Mouse (Mus musculus) common myeloid progenitor, adult 5-6 weeks (primary cell): ENCODE data around the gene Fam240a. TPM values are rescaled to one million over a fixed set of nuclear protein-coding genes. Genes with fewer than 3 reads are reported as not detected.

Experiments used
- ATAC-seq: replicated peaks from 2 replicates; pipeline ENCODE4 v1.8.0; 2016; ENCODE audit warnings: low read depth, mild to moderate bottlenecking, moderate TSS enrichment, inconsistent platforms; ENCODE audit not compliant: poor library complexity, severe bottlenecking
- total RNA-seq: library from RNA; stranded (forward); fragments of 200-1000, 187-1606 nt; gene quantifications from 2 replicates; pipeline ENCODE4 v1.2.3, GENCODE M21; 2017

The Fam240a gene
- total RNA-seq, 1 experiment from 2014 or later = not detected

DNA sequence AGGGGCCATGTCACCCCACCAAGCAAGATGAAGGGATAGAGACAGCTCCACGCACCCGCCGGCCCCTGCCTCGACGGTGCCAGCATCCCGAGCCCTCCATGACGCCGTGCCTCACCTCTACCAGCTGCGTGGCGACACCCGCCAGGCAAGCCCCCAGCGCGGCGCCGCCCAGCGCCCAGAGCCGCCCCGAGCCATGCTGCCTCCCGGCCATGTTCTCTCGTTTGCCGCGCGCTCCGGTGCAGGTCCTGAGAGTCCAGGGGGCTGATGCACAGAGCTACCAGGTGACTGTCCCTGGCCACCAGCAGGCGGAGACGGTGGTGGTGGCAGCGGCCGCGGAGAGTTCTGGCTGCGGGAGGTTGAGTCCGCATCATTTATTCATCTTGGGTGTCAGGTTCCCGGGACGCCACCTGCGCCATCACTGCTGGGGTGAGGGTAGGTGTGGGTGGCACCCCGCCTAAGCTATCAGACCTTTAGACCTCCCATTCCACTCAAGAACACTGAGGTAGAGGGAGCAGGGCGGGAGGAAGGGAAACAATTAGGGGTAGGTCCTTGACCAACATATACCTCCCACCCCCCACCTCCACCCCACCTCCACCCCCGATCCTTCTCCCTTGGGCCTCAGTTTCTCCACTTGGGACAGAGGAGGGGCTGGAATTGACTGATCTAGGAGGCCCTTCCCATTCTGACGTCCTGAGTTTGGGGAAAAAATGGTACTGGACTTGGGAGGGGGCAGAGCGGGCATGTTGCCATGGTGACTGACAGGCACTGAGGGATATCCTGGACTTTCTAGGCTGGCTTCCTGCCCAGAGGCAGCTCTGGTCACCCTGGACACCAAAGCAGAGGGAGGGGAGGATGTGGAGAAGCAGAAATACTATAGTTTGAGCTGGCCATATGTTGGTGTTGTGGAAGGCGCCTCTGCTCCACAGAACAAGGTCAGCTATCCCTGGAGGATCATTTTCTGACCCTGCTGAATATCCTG lies 42.7 kb downstream of the Fam240a start:
- no peak for ATAC-seq

DNA sequence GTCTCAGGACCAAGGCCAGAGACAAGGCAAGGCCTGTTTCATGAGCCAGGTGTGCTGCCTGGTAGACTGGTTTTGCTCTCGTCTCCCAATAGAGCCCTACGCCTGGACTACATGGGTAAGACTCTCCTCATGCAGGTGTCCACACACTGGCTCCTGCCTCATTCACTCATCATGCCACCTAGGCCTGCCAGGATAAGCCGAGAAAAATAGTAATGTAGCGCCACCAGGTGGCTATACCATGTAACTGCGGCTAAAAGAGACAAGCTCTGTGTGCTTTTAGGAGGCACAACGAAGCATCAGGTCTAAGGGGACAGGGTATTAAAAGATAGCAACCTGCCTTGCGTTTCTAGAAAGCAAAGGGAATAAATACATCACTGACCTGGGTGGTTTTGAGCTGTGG lies 45.6 kb downstream of the Fam240a start:
- peak; percentile 78 for ATAC-seq

Other genes with a start within 250 kb of the Fam240a start
- not detected in 2 replicates for gene Myl3, start 175.0 kb downstream of the Fam240a start, total RNA-seq
- gene Pth1r, start 169.7 kb downstream of the Fam240a start, total RNA-seq = 0.23 TPM in 1 of 2 replicates, not detected in the other
- not detected in 2 replicates for gene Prss42, start 118.7 kb downstream of the Fam240a start, total RNA-seq
- gene Prss44, start 102.9 kb downstream of the Fam240a start, total RNA-seq = not detected in 2 replicates
- not detected in 2 replicates for gene Prss43, start 90.2 kb downstream of the Fam240a start, total RNA-seq
- not detected in 2 replicates for gene Prss45, start 82.3 kb downstream of the Fam240a start, total RNA-seq
- gene Prss46, start 72.4 kb downstream of the Fam240a start, total RNA-seq = not detected in 2 replicates
- 8.7 and 10.2 TPM in 2 replicates for gene Prss50, start 58.9 kb downstream of the Fam240a start, total RNA-seq
- gene Als2cl, start 37.0 kb downstream of the Fam240a start, total RNA-seq = 0.87 and 3.1 TPM in 2 replicates
- 0.23 TPM in 1 of 2 replicates, not detected in the other for gene Tmie, start 36.7 kb downstream of the Fam240a start, total RNA-seq
- not detected in 2 replicates for gene Tdgf1, start 29.3 kb upstream of the Fam240a start, total RNA-seq
- gene Lrrc2, start 34.7 kb upstream of the Fam240a start, total RNA-seq = 0.32 and 1.7 TPM in 2 replicates
- gene Rtp3, start 73.7 kb upstream of the Fam240a start, total RNA-seq = not detected in 2 replicates
- 52.3 and 80.1 TPM in 2 replicates for gene Ltf, start 102.4 kb upstream of the Fam240a start, total RNA-seq
- 9.6 and 10.5 TPM in 2 replicates for gene Ccrl2, start 140.7 kb upstream of the Fam240a start, total RNA-seq
- 70.2 and 77.5 TPM in 2 replicates for gene Lrrfip2, start 200.7 kb upstream of the Fam240a start, total RNA-seq